Mouse (Mus musculus) adrenal gland, postnatal 25 days (tissue): Measurements from ENCODE around the gene Alox12b. TPM values are rescaled to one million over a fixed set of nuclear protein-coding genes. Genes with fewer than 3 reads are reported as not detected.
A peak's percentile ranks its signal among the peaks of the same experiment; 100 is the strongest.

Experiments
- DNase-seq: peaks from one replicate; pipeline ENCODE4 v3.0.0; 2021; ENCODE audit warnings: mixed read lengths
- long read RNA-seq: library from polyadenylated mRNA; stranded (forward); transcript quantifications from one replicate; pipeline ENCODE4 v2.0.0, GENCODE M21; 2021
- total RNA-seq: library from RNA; stranded (reverse); gene quantifications from 2 replicates; pipeline ENCODE4 v1.2.3, GENCODE M21; 2021

Alox12b gene
- not detected in 2 replicates for total RNA-seq
- long read RNA-seq: 0 reads

GRCm38 (mm10) chr11:69156800-69157199, at the start of gene Alox12b:
Alox12b (plus strand) TSS chr11:69156989.
- peak; percentile 22 for DNase-seq

DNA sequence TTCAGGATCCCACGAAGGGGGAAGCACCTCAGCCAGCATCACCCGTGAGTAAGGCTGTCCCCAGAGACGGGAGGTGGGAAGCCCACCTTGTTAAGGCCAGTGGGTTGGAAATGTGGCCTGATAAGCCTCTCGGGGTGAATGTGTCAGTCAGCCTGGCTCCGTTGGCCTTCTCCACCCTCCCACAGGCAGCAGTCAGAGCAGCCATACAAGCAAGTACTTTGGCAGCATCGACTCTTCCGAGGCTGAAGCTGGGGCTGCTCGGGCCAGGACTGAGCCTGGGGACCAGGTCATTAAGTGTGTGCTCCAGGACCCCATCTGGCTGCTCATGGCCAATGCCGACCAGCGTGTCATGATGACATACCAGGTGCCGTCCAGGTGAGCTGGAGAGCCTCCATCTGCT, 49.1 kb upstream of the Alox12b start:
- no peak for DNase-seq

DNA sequence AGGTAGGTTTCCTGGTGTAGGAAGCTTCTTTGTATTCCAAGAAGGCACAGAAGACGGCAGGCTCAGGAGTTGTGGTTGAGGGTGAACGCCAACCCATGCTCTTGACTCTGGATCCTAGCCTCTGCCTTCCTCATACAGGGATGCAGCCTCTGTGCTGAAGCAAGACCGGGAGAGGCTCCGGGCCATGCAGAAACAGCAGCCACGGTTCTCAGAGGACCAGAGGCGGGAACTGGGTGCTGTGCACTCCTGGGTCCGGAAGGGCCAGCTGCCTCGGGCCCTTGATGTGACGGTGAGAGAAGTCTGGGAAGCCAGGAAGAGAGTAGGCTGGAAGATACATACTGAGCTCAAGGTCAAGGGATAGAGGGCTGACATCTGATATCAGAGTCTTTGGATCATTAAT, 48.6 kb upstream of the Alox12b start:
- no peak for DNase-seq

GRCm38 (mm10) chr11:69109032-69109900, 47.5 kb upstream of the Alox12b start:
- no peak for DNase-seq

DNA sequence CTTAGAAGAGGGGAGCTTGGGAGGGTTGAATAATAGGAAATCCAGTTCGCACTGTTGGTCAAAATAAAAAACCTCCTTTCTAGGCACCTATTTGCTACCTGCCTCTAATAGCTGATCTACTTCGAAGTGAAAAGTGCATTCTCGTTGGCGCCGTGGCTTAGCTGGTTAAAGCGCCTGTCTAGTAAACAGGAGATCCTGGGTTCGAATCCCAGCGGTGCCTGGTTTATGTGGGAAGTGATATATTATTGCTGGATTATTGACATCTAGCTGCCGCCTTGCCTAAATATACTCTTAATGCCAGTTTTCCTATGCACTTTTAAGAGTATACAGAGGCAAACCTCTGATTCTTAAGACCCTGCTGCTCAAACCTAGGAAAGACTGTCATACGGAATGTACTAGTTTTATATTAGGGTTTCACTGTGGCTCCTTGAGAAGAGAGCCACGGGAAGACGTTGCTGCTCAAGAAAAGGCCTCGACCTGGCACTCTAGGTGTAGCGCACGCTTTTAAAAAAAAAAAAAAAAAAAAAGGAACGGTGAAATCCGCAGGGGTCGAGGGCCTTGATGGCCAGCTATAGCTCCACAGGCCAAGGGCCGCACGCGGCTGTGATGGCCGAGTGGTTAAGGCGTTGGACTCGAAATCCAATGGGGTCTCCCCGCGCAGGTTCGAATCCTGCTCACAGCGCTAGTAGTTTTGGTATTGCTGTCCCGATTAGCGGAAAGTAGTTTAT, 46.3 kb upstream of the Alox12b start:
- DNase-seq: peak; percentile 95

DNA sequence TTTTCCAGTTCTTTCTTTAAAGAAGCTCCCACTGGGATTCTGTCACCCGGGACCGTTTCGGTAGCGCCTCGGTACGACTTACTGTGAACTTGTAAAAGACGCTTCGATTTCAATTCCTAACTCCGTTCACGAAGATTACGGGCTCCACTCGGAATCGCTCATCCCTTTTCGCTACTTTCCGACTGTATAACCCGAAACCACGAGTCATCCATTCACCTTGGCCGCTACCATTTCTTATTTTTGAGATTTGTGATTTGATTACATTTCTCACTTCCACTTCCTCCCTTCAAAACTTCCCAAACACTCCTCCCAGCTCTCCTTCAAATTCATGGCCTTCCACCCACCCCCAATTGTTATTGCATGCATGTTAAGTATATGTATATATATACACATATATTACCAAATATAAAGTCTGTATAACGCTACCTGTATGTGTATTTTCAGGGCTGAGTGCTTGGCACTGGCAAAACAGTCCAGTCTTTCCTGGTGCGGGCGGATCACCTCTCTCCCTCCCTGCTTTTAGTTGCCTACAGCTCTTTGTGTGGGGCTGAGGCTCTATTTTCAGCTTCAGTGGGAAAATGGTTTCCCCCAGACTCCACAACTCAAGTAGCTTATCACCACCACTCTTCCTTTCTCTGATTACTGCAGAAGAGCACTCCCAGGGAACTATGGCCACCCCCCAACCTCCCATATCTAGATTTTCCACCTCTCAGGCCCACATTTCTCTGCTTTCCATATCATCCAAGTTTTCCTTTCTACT, 45.6 kb upstream of the Alox12b start:
- no peak for DNase-seq

- no peak for DNase-seq
These were observed 44.9 kb upstream of the Alox12b start for GRCm38 (mm10) chr11:69111865-69112264.

GRCm38 (mm10) chr11:69114018-69114417, 42.8 kb upstream of the Alox12b start:
- no peak for DNase-seq

DNA sequence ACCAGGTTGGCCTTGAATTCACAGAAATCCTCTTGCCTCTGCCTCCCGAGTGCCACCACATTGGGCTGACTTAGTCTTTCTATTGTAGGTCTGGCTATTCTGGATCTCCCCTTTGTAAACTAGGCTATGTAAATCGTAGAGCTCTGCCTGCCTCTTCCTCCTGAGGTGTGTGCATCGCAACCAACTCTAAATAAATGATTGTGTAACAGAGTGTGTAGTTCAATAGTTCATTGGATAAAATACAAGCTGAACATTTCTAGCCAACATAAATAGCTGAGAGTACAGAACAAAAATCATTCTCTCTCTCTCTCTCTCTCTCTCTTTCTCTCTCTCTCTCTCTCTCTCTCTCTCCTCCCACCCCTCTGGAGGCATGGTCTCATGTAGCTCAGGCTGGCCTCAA, 42.2 kb upstream of the Alox12b start:
- DNase-seq: no peak

DNA sequence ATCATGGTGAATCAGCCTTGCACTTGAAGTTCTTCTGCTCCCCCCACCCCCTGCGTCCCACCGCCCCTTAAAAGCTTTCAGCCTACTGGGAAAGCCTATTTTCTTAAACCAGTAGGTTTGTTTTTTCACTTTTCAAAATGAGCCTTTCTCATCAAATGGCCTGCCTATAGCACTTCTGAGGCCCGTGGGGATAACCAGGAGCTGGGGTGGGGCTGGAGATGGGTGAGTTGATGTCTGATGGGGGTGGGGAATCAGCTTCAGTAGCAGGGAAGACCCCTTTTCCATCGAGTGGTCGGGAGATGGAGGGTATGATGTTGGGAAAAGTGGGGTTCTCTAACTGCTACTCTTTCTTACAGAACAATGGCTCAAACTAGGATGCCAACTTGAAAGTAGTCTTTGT, 39.9 kb upstream of the Alox12b start:
- DNase-seq: no peak

DNA sequence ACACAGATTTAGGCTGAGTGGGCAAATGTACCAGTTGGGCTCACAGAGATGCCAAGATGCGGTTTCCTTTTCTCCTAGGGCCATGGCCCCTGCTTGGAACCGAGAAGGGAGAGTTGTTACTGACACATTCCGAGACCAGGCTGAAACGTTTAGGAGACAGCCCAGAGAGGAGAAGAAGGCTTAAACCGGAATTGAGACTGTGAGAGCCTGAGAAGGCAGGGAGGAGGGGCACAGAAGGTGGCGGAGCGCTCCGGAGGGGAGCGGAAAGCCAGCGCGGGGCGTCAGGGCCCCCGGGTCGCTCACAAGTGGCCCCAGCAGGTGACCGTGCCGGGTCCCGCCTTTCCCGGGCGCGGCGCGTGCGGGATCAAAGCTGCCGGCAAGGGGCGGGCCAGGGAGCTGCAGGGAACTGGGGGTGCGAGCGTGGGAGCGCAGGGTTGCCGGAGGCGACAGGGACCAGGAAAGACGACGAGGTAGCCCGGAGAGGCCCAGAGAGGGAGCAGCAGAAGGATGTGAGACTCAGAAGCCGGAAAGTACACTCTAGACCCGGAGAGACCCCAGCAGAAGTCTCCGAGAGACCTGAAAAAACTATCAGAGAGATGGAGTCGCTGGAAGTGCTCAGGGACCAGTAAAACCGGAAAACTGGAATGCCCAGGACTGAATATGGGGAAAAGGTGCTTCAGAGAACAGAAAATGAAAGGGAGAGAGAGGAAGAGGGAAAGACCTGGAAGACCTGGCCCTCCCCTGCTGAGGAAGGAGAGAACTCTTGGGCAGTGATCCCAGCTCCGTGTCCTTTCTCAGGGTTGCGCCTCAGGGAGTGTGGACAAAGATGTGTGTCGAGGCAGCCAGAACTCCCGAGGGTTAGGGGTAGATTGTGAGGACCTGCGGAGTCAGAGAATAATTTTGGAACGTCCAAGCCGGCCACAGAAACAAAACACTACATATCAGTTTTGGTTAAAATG, 38.8 kb upstream of the Alox12b start:
- peak; percentile 69 for DNase-seq

DNA sequence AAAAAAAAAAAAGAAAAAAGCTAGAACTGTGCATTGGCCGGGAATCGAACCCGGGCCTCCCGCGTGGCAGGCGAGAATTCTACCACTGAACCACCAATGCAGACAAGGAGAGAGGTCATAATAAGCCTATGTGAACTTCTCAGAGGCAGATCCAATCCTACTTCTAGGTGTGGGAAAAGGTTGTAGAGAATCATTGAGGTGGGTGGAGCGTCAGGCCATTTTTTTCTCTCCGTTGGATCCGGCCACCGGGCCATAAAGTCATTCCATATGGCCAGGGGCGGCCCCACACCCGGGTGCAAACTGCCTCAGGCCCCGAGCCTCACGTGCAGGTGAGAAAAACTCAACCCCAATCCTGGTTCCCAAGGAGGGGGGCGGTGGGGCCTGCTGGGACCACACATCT, 38.0 kb upstream of the Alox12b start:
- peak; percentile 76 for DNase-seq

GRCm38 (mm10) chr11:69119446-69120155, 37.2 kb upstream of the Alox12b start:
- DNase-seq: no peak

DNA sequence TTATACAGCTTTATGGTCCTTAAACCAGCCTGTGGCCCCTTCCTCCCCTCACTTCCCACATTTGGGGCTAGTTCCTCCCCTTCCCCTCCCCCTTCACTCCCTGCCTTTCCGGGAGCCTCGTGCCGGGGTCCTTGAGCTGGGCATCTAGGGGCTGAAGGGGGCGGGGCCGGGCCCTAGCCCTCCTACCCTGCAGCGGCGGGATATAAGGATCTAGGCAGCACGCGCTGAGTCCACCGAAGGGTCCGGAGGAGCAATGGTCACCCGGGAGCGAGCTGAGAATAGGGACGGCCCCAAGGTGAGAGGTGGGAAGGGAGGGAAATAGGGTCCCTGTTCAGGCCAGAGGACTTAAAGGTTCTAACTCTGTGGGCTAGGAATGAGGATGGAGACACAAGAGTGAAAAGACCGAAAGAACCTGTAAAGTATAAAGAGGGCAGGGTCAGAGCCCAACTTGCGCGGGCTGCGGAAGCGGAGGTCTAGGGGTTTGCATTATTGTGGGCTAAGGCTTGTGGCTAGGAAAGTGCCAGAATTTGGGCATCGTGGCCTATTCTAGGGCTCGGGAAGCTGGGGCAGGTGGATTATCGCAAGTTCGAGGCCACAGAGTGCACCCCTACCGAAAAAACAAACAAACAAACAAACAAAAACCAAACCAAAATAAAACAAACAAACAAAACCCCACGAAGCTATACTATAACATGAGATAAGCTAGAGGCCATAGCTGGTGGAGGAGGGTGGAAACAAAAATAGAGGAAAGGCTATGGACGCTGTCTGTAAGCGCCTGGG, 36.4 kb upstream of the Alox12b start, which contains the start of gene Hes7:
Hes7 (plus strand) TSS at position 184 of the 780 bp plus-strand sequence.
- no peak for DNase-seq

- DNase-seq: peak; percentile 50
These were observed 35.6 kb upstream of the Alox12b start for GRCm38 (mm10) chr11:69121001-69121740.

DNA sequence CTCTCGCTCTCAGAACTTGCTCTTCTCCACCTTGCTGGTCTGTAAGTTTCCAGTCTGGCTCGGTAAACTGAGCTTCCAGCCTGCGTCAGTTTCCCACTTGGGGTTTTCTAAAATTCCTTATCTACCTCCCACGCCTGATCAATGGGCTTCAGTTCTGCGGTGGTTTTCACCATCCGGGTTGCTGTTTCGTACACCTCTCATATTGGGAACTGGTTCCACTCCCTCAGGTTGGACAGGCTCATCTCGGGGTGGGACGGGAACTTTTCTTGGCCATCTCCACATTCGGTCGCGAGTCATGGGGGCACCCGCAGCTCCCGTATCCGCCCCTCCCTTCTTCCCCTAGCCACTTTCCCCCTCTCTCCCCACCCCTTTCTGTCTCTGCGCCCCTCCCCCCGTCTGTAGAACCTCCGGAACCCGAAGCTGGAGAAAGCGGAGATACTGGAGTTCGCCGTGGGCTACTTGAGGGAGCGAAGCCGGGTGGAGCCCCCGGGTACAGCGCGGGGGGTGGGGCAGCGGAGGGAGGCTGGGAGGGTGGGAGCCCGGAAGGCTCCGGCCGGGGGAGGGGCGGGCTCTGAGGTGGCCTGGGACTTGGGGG, 35.0 kb upstream of the Alox12b start:
- no peak for DNase-seq

DNA sequence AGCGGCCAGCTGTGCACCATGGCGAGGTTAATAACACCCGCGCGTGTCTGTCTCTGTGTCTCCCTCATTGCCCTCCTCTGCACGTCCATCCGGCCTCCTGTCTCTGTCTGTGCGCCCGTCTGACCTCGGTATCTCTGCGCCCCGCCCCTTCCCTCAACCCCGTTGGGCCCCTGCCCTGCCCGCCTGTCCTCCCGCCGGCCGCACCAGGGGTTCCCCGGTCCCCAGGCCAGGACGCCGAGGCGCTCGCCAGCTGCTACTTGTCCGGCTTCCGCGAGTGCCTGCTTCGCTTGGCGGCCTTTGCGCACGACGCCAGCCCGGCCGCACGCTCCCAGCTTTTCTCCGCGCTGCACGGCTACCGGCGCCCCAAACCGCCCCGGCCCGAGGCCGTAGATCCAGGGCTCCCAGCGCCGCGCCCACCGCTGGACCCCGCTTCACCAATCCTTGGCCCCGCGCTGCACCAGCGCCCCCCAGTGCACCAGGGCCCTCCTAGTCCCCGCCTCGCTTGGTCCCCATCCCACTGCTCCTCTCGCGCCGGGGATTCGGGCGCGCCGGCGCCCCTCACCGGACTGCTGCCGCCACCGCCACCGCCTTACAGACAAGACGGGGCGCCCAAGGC, 34.3 kb upstream of the Alox12b start, which contains the start of gene 9130213A22Rik:
9130213A22Rik (minus strand) TSS at position 254 of the 616 bp plus-strand sequence.
- DNase-seq: peak; percentile 90

DNA sequence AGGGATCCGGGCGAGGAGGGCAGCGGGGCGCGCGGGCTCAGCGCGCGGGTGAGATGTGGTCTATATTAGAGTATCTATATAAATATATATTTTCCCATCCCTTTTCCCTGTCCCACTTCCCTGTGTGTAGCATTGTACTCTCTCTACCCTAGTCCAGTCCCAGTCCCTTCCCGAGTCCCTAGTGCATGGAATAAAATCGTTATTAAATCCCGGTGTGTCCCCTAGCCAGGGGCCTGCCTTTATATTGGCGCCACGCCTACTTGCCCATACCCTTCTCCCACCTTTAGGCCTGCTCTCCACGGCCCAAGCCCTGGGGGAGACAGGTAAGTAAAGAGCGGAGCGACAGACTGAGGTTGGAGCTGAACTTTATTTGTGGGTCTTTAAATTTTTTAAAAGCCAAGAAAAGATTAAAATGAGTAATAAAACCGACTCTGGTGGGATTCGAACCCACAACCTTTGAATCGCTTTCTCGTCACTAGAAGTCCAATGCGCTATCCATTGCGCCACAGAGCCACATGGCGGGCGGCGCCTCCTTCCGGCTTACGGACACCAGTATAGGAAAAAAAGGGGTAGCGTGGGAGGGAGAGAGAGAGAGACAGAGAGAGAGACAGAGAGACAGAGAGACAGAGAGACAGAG, 33.6 kb upstream of the Alox12b start:
- peak; percentile 86 for DNase-seq
